Mouse (Mus musculus): ENCODE measurements around the gene Klhl3. TPM values are rescaled to one million over a fixed set of nuclear protein-coding genes. Genes with fewer than 3 reads are reported as not detected.

The Klhl3 gene
- total and polyA plus RNA-seq, 2 experiments, result 3.2 to 4.0 TPM

DNA sequence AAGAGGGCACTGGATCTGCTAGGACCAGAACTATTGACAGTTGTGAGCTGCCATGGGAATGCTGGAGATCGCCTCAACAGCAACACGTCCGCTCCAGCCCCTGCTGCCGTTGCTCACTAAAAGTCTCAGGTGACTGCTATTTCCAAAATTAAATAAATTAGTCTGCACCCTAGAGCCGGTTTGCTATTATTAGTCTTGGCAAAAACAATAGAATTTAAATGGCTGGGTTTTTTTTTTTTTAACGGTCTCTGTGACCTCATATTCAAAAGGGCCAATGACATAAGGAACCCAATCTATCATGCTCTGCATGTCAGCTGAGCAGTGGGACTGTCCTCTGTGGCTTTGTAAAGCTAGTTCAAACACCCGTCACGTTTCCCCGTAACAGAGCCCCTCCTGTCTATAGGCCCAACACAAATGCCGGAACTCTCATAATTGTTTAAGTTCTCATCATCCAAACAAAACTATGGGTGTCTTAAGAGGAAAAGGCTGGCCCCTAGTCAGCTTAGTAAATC is 9.4 kb upstream of the Klhl3 start:
- Histone ChIP-seq H3K4me1 (ENCODE audit: control insufficient read depth, insufficient read depth, low read length) (peaks cover 19% of the 10 kb centered on the region), H3K36me3 (ENCODE audit: control insufficient read depth, insufficient read depth, low read length) (peaks cover 2% of the 10 kb centered on the region; the same call in 1 of the 2 replicates), H3K27me3 (ENCODE audit: control insufficient read depth, insufficient read depth, low read length) (no peaks in the 10 kb centered on the region), H3K4me3 (ENCODE audit: insufficient read depth, low read depth, low read length) (peak overlapping the region; percentile 46), H3K27ac (replicated peaks; ENCODE audit: insufficient read depth, low read depth, low read length) (peak overlapping the region; percentile 90), H3K79me2 (ENCODE audit: control insufficient read depth, insufficient read depth, low read length) (peaks cover 24% of the 10 kb centered on the region), H3K9ac (ENCODE audit: low read depth, low read length) (peak overlapping the region; percentile 66)
- TF ChIP-seq POLR2A (IDR thresholded peaks at IDR 0.05; ENCODE audit: extremely low read depth, insufficient read depth, low read length) (0 out of 2 replicates have a peak, but pooled peaks have one; percentile 10), CTCF (IDR thresholded peaks at IDR 0.05; ENCODE audit: low read depth, low read length) (no peak)
- whole genome bisulfite sequencing, result 22% methylated on average over 10 of the region's 10 CpGs
- DNase-seq (ENCODE audit: extremely low read depth, low read depth, low spot score), result peak; percentile 76

DNA sequence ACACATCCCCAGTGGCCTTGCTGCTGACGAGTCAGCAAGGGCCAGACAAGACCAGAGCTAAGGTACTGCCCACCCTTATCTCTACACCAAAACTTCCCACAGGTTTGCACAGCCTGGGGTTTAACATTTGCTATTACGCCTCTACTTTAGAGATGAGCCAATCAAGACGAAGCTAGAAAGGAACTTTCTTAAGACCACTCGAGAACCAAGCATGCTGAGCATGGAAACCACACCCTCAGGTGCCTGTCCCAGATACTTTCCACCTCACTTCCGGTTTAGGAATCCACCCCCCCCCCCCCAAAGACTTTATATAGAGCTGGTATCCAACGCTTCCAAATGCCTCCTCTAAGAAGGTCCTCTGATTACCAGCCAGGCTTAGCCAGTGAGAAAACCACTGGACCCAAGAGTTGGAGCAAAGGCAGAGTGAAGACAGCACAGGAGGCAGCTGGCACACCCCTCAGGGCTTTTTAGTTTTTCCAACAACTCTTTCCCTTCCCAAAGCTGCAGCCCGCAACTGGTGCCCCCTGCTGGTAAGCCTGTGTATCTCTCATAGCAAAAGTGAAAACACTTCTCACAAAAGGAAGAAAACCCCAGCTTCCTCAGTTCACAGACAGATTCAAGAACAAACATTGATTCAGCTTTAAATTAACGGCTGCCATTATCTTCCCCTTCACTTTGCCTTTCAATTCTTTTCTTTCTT is 4.1 kb upstream of the Klhl3 start:
- DNase-seq (ENCODE audit: extremely low read depth, low read depth, low spot score), result no peak
- TF ChIP-seq CTCF (IDR thresholded peaks at IDR 0.05; ENCODE audit: low read depth, low read length) (peak; percentile 74), POLR2A (IDR thresholded peaks at IDR 0.05; ENCODE audit: extremely low read depth, insufficient read depth, low read length) (no peak)
- WGBS, result 67% methylated on average over 8 of the region's 8 CpGs

DNA sequence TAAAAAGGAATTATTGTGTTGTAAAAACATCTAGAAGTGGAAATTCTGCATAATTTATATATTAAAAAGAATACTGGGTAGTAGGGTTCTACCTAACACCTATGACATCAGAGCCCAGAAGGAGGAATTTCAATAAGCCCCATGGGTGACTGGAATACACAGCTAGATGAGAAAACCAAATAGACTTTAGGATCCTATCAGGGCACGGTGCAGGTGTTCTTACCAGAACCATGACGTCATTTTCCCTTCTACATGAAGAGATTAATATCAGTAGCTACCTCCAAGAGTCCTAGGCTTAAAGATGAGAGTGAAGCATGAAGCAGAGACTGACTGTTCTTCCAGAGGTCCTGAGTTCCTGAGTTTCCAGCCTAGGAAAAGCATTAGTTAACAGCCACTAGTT is 3.4 kb upstream of the Klhl3 start:
- no peaks in the 10 kb centered on the region for H3K36me3 ChIP-seq (ENCODE audit: control insufficient read depth, insufficient read depth, low read length)
- no peak for DNase-seq (ENCODE audit: extremely low read depth, low read depth, low spot score)
- WGBS, result 72% methylated on average over 2 of the region's 2 CpGs
- H3K27me3 ChIP-seq (ENCODE audit: control insufficient read depth, insufficient read depth, low read length), result no peaks in the 10 kb centered on the region
- H3K79me2 ChIP-seq (ENCODE audit: control insufficient read depth, insufficient read depth, low read length), result peaks cover 25% of the 10 kb centered on the region; the same call in 1 of the 2 replicates
- H3K4me3 ChIP-seq (ENCODE audit: insufficient read depth, low read depth, low read length), result no peak overlapping the region
- TF ChIP-seq CTCF (IDR thresholded peaks at IDR 0.05; ENCODE audit: low read depth, low read length), result no peak
- no peak for TF ChIP-seq POLR2A (IDR thresholded peaks at IDR 0.05; ENCODE audit: extremely low read depth, insufficient read depth, low read length)
- H3K9ac ChIP-seq (ENCODE audit: low read depth, low read length), result no peak overlapping the region
- no peak overlapping the region for H3K27ac ChIP-seq (replicated peaks; ENCODE audit: insufficient read depth, low read depth, low read length)
- H3K4me1 ChIP-seq (ENCODE audit: control insufficient read depth, insufficient read depth, low read length), result peaks cover 3% of the 10 kb centered on the region; the same call in 1 of the 2 replicates

More for the DNA sequence above, 4.1 kb upstream of the Klhl3 start:
- Histone ChIP-seq H3K36me3 (ENCODE audit: control insufficient read depth, insufficient read depth, low read length) (no peaks in the 10 kb centered on the region), H3K27me3 (ENCODE audit: control insufficient read depth, insufficient read depth, low read length) (no peaks in the 10 kb centered on the region), H3K27ac (replicated peaks; ENCODE audit: insufficient read depth, low read depth, low read length) (no peak overlapping the region), H3K4me3 (ENCODE audit: insufficient read depth, low read depth, low read length) (no peak overlapping the region), H3K4me1 (ENCODE audit: control insufficient read depth, insufficient read depth, low read length) (peaks cover 7% of the 10 kb centered on the region), H3K9ac (ENCODE audit: low read depth, low read length) (no peak overlapping the region), H3K79me2 (ENCODE audit: control insufficient read depth, insufficient read depth, low read length) (peaks cover 25% of the 10 kb centered on the region; the same call in 1 of the 2 replicates)

DNA sequence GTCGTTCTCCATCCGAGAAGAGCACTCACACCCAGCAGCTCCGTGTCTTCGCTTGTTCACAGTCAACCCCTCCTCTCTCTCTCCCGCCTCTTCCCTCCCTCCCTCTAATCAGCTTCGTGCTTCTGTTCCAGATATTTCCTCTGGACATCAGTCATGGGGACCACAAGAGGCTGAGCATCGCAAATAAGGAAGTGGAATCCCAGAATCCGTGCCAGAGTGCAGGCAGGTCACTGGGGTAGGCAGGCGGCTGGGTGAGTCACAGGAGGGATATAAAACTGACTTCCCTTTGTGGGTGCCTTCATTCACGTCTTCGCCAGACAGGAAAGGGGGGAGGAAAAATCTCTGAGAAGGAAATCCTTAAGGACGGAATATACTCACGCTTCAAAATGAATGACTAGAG is 1.8 kb upstream of the Klhl3 start:
- Histone ChIP-seq H3K79me2 (ENCODE audit: control insufficient read depth, insufficient read depth, low read length) (peaks cover 19% of the 10 kb centered on the region; the same call in 1 of the 2 replicates), H3K9ac (ENCODE audit: low read depth, low read length) (no peak overlapping the region), H3K36me3 (ENCODE audit: control insufficient read depth, insufficient read depth, low read length) (no peaks in the 10 kb centered on the region), H3K4me1 (ENCODE audit: control insufficient read depth, insufficient read depth, low read length) (no peaks in the 10 kb centered on the region), H3K27me3 (ENCODE audit: control insufficient read depth, insufficient read depth, low read length) (no peaks in the 10 kb centered on the region), H3K27ac (replicated peaks; ENCODE audit: insufficient read depth, low read depth, low read length) (no peak overlapping the region), H3K4me3 (ENCODE audit: insufficient read depth, low read depth, low read length) (no peak overlapping the region)
- no peak for TF ChIP-seq POLR2A (IDR thresholded peaks at IDR 0.05; ENCODE audit: extremely low read depth, insufficient read depth, low read length)
- DNase-seq (ENCODE audit: extremely low read depth, low read depth, low spot score), result peak; percentile 46
- 68% methylated on average over 13 of the region's 13 CpGs for WGBS

DNA sequence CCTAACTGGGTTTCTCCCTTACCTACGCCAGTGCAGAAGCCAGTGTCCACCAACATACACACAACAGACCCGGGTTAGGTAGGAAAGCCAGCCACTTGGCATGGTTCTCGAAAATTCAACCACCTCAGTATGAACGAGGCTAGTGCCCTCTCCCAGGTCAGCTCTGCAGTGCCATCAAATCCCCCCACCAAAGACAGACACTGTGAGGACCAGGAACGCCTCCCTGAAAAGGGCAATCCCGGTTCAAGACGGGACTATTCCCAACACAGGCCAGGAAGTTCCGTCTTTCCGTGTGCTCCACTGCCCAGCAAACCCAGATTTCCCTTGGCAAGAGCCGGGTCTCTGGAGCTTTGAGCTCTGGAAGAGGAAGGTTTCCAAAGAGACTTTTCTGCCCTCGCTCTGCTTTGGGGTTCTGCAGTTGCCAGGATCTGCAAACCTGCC is 771 bp downstream of the Klhl3 start:
- no peak for TF ChIP-seq CTCF (IDR thresholded peaks at IDR 0.05; ENCODE audit: low read depth, low read length)
- TF ChIP-seq POLR2A (IDR thresholded peaks at IDR 0.05; ENCODE audit: extremely low read depth, insufficient read depth, low read length), result no peak
- peak overlapping the region; percentile 34 for H3K27ac ChIP-seq (replicated peaks; ENCODE audit: insufficient read depth, low read depth, low read length)

DNA sequence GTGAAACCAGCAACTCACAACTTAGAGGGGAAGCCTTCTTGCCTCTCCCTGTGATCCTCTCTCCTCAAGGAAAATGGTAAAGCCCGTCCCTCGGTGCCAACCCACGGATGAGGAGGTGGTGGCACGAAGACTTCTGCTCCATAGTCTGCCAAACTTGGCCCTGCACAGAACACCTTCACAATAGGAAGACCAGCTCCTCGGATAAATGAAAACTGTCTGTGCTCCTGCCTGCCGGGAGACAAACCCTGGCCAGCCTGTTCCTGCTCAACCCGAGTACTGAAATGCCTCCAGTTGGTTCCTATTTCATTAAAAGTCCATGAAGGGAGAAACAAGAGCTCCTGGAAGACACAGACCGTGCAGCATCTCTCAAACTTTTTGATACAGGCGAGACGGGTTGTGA is 1.2 kb downstream of the Klhl3 start:
- peak overlapping the region; percentile 25; the same call in 1 of the 2 replicates for H3K4me3 ChIP-seq (ENCODE audit: insufficient read depth, low read depth, low read length)
- no peak overlapping the region for H3K27ac ChIP-seq (replicated peaks; ENCODE audit: insufficient read depth, low read depth, low read length)
- H3K27me3 ChIP-seq (ENCODE audit: control insufficient read depth, insufficient read depth, low read length), result no peaks in the 10 kb centered on the region
- H3K36me3 ChIP-seq (ENCODE audit: control insufficient read depth, insufficient read depth, low read length), result no peaks in the 10 kb centered on the region
- H3K79me2 ChIP-seq (ENCODE audit: control insufficient read depth, insufficient read depth, low read length), result peaks cover 15% of the 10 kb centered on the region
- no peak for DNase-seq (ENCODE audit: extremely low read depth, low read depth, low spot score)
- 77% methylated on average over 10 of the region's 10 CpGs for WGBS
- peak overlapping the region; percentile 4; the same call in 1 of the 2 replicates for H3K9ac ChIP-seq (ENCODE audit: low read depth, low read length)
- no peaks in the 10 kb centered on the region for H3K4me1 ChIP-seq (ENCODE audit: control insufficient read depth, insufficient read depth, low read length)
- TF ChIP-seq POLR2A (IDR thresholded peaks at IDR 0.05; ENCODE audit: extremely low read depth, insufficient read depth, low read length), result no peak
- TF ChIP-seq CTCF (IDR thresholded peaks at IDR 0.05; ENCODE audit: low read depth, low read length), result no peak

More for the DNA sequence above, 771 bp downstream of the Klhl3 start:
- Histone ChIP-seq H3K27me3 (ENCODE audit: control insufficient read depth, insufficient read depth, low read length) (no peaks in the 10 kb centered on the region), H3K36me3 (ENCODE audit: control insufficient read depth, insufficient read depth, low read length) (no peaks in the 10 kb centered on the region), H3K9ac (ENCODE audit: low read depth, low read length) (peak overlapping the region; percentile 64), H3K4me1 (ENCODE audit: control insufficient read depth, insufficient read depth, low read length) (no peaks in the 10 kb centered on the region), H3K79me2 (ENCODE audit: control insufficient read depth, insufficient read depth, low read length) (peaks cover 18% of the 10 kb centered on the region), H3K4me3 (ENCODE audit: insufficient read depth, low read depth, low read length) (peak overlapping the region; percentile 58)
- WGBS, result 61% methylated on average over 11 of the region's 11 CpGs
- no peak for DNase-seq (ENCODE audit: extremely low read depth, low read depth, low spot score)
